Mouse (Mus musculus): ENCODE data around the gene Atp13a2. TPM values are rescaled to one million over a fixed set of nuclear protein-coding genes. Genes with fewer than 3 reads are reported as not detected.

Atp13a2 gene
- polyA plus RNA-seq, 1 experiment from 2014 or later, result 36.0 TPM

- 51% methylated on average over 11 of the region's 11 CpGs for WGBS
- Histone ChIP-seq H3K27ac (peak overlapping the region; percentile 95), H3K27me3 (no peaks in the 10 kb centered on the region), H3K4me2 (peak overlapping the region; percentile 28; the same call in 1 of the 2 replicates), H3K9ac (no peak overlapping the region), H3K4me3 (no peak overlapping the region), H3K9me3 (no peaks in the 10 kb centered on the region), H3K36me3 (peaks cover 4% of the 10 kb centered on the region; the same call in 1 of the 2 replicates), H3K4me1 (peaks cover 48% of the 10 kb centered on the region)
- ATAC-seq (ENCODE audit: borderline replicate concordance, extremely low read depth, low FRiP score, low TSS enrichment), result peak; percentile 3; the same call in 1 of the 2 replicates
These were observed 34.9 kb downstream of the Atp13a2 start for GRCm38 (mm10) chr4:141021614-141021929.

GRCm38 (mm10) chr4:141024052-141024451 lies 37.4 kb downstream of the Atp13a2 start:
- 43% methylated on average over 9 of the region's 9 CpGs for WGBS
- Histone ChIP-seq H3K4me2 (no peak overlapping the region), H3K36me3 (peaks cover 9% of the 10 kb centered on the region; the same call in 1 of the 2 replicates), H3K27ac (peak overlapping the region; percentile 48; the same call in 1 of the 2 replicates), H3K4me3 (no peak overlapping the region), H3K4me1 (peaks cover 43% of the 10 kb centered on the region), H3K9me3 (no peaks in the 10 kb centered on the region), H3K9ac (no peak overlapping the region), H3K27me3 (no peaks in the 10 kb centered on the region)
- ATAC-seq (ENCODE audit: borderline replicate concordance, extremely low read depth, low FRiP score, low TSS enrichment), result no peak

- no peak overlapping the region for H3K4me3 ChIP-seq
- WGBS, result 78% methylated on average over 26 of the region's 27 CpGs
- no peak overlapping the region for H3K9ac ChIP-seq
- H3K27me3 ChIP-seq, result no peaks in the 10 kb centered on the region
- ATAC-seq (ENCODE audit: borderline replicate concordance, extremely low read depth, low FRiP score, low TSS enrichment), result no peak
- no peaks in the 10 kb centered on the region for H3K9me3 ChIP-seq
- H3K36me3 ChIP-seq, result peaks cover 9% of the 10 kb centered on the region; the same call in 1 of the 2 replicates
- H3K27ac ChIP-seq, result no peak overlapping the region
- no peak overlapping the region for H3K4me2 ChIP-seq
- H3K4me1 ChIP-seq, result peaks cover 34% of the 10 kb centered on the region
These were observed 38.3 kb downstream of the Atp13a2 start for GRCm38 (mm10) chr4:141024992-141025391.

GRCm38 (mm10) chr4:141030541-141031206 lies 44.0 kb downstream of the Atp13a2 start:
- Histone ChIP-seq H3K4me1 (peaks cover 13% of the 10 kb centered on the region), H3K36me3 (peaks cover 7% of the 10 kb centered on the region; the same call in 1 of the 2 replicates), H3K9me3 (no peaks in the 10 kb centered on the region), H3K4me3 (no peak overlapping the region), H3K9ac (no peak overlapping the region), H3K27me3 (no peaks in the 10 kb centered on the region), H3K27ac (no peak overlapping the region), H3K4me2 (no peak overlapping the region)
- 83% methylated on average over 18 of the region's 18 CpGs for whole genome bisulfite sequencing
- no peak for ATAC-seq (ENCODE audit: borderline replicate concordance, extremely low read depth, low FRiP score, low TSS enrichment)

GRCm38 (mm10) chr4:141031733-141032132 lies 45.1 kb downstream of the Atp13a2 start:
- Histone ChIP-seq H3K9me3 (no peaks in the 10 kb centered on the region), H3K27me3 (no peaks in the 10 kb centered on the region), H3K4me1 (peaks cover 13% of the 10 kb centered on the region), H3K9ac (no peak overlapping the region), H3K36me3 (peaks cover 6% of the 10 kb centered on the region; the same call in 1 of the 2 replicates), H3K4me2 (no peak overlapping the region), H3K4me3 (no peak overlapping the region), H3K27ac (no peak overlapping the region)
- ATAC-seq (ENCODE audit: borderline replicate concordance, extremely low read depth, low FRiP score, low TSS enrichment), result 0 out of 2 replicates have a peak, but pooled peaks have one; percentile 24
- WGBS, result 11% methylated on average over 6 of the region's 6 CpGs

GRCm38 (mm10) chr4:141033606-141034549 lies 47.2 kb downstream of the Atp13a2 start:
- 0 out of 2 replicates have a peak, but pooled peaks cover 2% of the 10 kb centered on the region for H3K36me3 ChIP-seq
- 69% methylated on average over 27 of the region's 27 CpGs for WGBS
- peaks cover 13% of the 10 kb centered on the region for H3K4me1 ChIP-seq
- ATAC-seq (ENCODE audit: borderline replicate concordance, extremely low read depth, low FRiP score, low TSS enrichment), result peak; percentile 29; the same call in 1 of the 2 replicates
- no peaks in the 10 kb centered on the region for H3K9me3 ChIP-seq
- no peak overlapping the region for H3K4me2 ChIP-seq
- no peaks in the 10 kb centered on the region for H3K27me3 ChIP-seq
- H3K27ac ChIP-seq, result peak overlapping the region; percentile 68
- no peak overlapping the region for H3K4me3 ChIP-seq
- no peak overlapping the region for H3K9ac ChIP-seq

- no peak overlapping the region for H3K9ac ChIP-seq
- H3K27me3 ChIP-seq, result no peaks in the 10 kb centered on the region
- peak overlapping the region; percentile 42 for H3K27ac ChIP-seq
- WGBS, result 37% methylated on average over 12 of the region's 12 CpGs
- H3K4me1 ChIP-seq, result peaks cover 17% of the 10 kb centered on the region
- 0 out of 2 replicates have a peak overlapping the region, but pooled peaks have one; percentile 9 for H3K4me3 ChIP-seq
- ATAC-seq (ENCODE audit: borderline replicate concordance, extremely low read depth, low FRiP score, low TSS enrichment), result peak; percentile 31
- no peaks in the 10 kb centered on the region for H3K9me3 ChIP-seq
- H3K36me3 ChIP-seq, result no peaks in the 10 kb centered on the region; the same call in 1 of the 2 replicates
- H3K4me2 ChIP-seq, result peak overlapping the region; percentile 22
These were observed 54.4 kb downstream of the Atp13a2 start for GRCm38 (mm10) chr4:141041117-141041516.

- 12% methylated on average over 8 of the region's 8 CpGs for whole genome bisulfite sequencing
- H3K9me3 ChIP-seq, result no peaks in the 10 kb centered on the region
- no peaks in the 10 kb centered on the region; the same call in 1 of the 2 replicates for H3K36me3 ChIP-seq
- H3K4me1 ChIP-seq, result peaks cover 21% of the 10 kb centered on the region
- peak; percentile 90 for ATAC-seq (ENCODE audit: borderline replicate concordance, extremely low read depth, low FRiP score, low TSS enrichment)
- H3K27ac ChIP-seq, result peak overlapping the region; percentile 79
- no peaks in the 10 kb centered on the region for H3K27me3 ChIP-seq
- H3K4me2 ChIP-seq, result no peak overlapping the region
- H3K9ac ChIP-seq, result no peak overlapping the region
- no peak overlapping the region for H3K4me3 ChIP-seq
These were observed 58.1 kb downstream of the Atp13a2 start for GRCm38 (mm10) chr4:141044816-141045215.

GRCm38 (mm10) chr4:141048810-141049475 lies 62.3 kb downstream of the Atp13a2 start:
- H3K36me3 ChIP-seq, result no peaks in the 10 kb centered on the region; the same call in 1 of the 2 replicates
- H3K27me3 ChIP-seq, result no peaks in the 10 kb centered on the region
- peaks cover 20% of the 10 kb centered on the region for H3K4me1 ChIP-seq
- no peak for ATAC-seq (ENCODE audit: borderline replicate concordance, extremely low read depth, low FRiP score, low TSS enrichment)
- no peak overlapping the region for H3K9ac ChIP-seq
- WGBS, result 80% methylated on average over 17 of the region's 17 CpGs
- no peak overlapping the region for H3K4me2 ChIP-seq
- H3K9me3 ChIP-seq, result no peaks in the 10 kb centered on the region
- H3K4me3 ChIP-seq, result no peak overlapping the region
- H3K27ac ChIP-seq, result no peak overlapping the region

GRCm38 (mm10) chr4:141049476-141049835 lies 62.8 kb downstream of the Atp13a2 start:
- 33% methylated on average over 4 of the region's 4 CpGs for WGBS
- Histone ChIP-seq H3K27me3 (no peaks in the 10 kb centered on the region), H3K9me3 (no peaks in the 10 kb centered on the region), H3K4me3 (no peak overlapping the region), H3K27ac (no peak overlapping the region), H3K4me1 (peaks cover 22% of the 10 kb centered on the region), H3K9ac (no peak overlapping the region), H3K4me2 (no peak overlapping the region), H3K36me3 (no peaks in the 10 kb centered on the region; the same call in 1 of the 2 replicates)
- no peak for ATAC-seq (ENCODE audit: borderline replicate concordance, extremely low read depth, low FRiP score, low TSS enrichment)

GRCm38 (mm10) chr4:141052442-141052841 lies 65.8 kb downstream of the Atp13a2 start:
- 86% methylated on average over 12 of the region's 12 CpGs for WGBS
- Histone ChIP-seq H3K4me1 (peaks cover 17% of the 10 kb centered on the region), H3K36me3 (0 out of 2 replicates have a peak, but pooled peaks cover 15% of the 10 kb centered on the region)

More at GRCm38 (mm10) chr4:141052442-141052841, 65.8 kb downstream of the Atp13a2 start:
- Histone ChIP-seq H3K9me3 (no peaks in the 10 kb centered on the region), H3K4me2 (no peak overlapping the region), H3K27ac (no peak overlapping the region), H3K9ac (no peak overlapping the region), H3K27me3 (no peaks in the 10 kb centered on the region), H3K4me3 (no peak overlapping the region)
- no peak for ATAC-seq (ENCODE audit: borderline replicate concordance, extremely low read depth, low FRiP score, low TSS enrichment)
